Mouse (Mus musculus) limb, embryonic 14.5 days (tissue): Measurements from ENCODE around the gene Nup54. TPM values are rescaled to one million over a fixed set of nuclear protein-coding genes. Genes with fewer than 3 reads are reported as not detected.

Source experiments
- ATAC-seq: fragments of 200-750 bp; cut with Nextera tagmentation; 2 replicates; pipeline ENCODE4 v1.8.0; 2017; ENCODE audit warnings: low read depth, moderate number of reproducible peaks, moderate TSS enrichment; ENCODE audit not compliant: low FRiP score
- DNase-seq: peaks from one replicate; pipeline ENCODE4 v3.0.0-alpha.2; 2015; ENCODE audit warnings: low spot score
- H3K27ac ChIP-seq: fragments of 300-500 bp; sonication (generic); replicated peaks from 2 replicates; pipeline ENCODE4 v1.5.1; 2014; ENCODE audit warnings: low read depth, mild to moderate bottlenecking, low read length, moderate library complexity, mixed read lengths
- H3K27me3 ChIP-seq: fragments of 300-500 bp; sonication (generic); 2 replicates; pipeline ENCODE4 v1.6.1; 2014; ENCODE audit warnings: low read length, mixed read lengths; ENCODE audit not compliant: control insufficient read depth, insufficient read depth
- H3K36me3 ChIP-seq: fragments of 300-500 bp; sonication (generic); 2 replicates; pipeline ENCODE4 v1.6.1; 2014; ENCODE audit warnings: mild to moderate bottlenecking, low read length, moderate library complexity, mixed read lengths; ENCODE audit not compliant: control insufficient read depth, insufficient read depth
- H3K4me1 ChIP-seq: fragments of 300-500 bp; sonication (generic); 2 replicates; pipeline ENCODE4 v1.6.1; 2014; ENCODE audit warnings: antibody characterized with exemption, low read length, mixed read lengths; ENCODE audit not compliant: control insufficient read depth, insufficient read depth
- H3K4me2 ChIP-seq: fragments of 300-500 bp; sonication (generic); replicated peaks from 2 replicates; pipeline ENCODE4 v1.6.1; 2014; ENCODE audit warnings: low read depth, mild to moderate bottlenecking, low read length, moderate library complexity; ENCODE audit not compliant: severe bottlenecking
- H3K4me3 ChIP-seq: fragments of 300-500 bp; sonication (generic); replicated peaks from 2 replicates; pipeline ENCODE4 v1.5.1; 2014; ENCODE audit warnings: low read length
- H3K9ac ChIP-seq: fragments of 300-500 bp; sonication (generic); 2 replicates; pipeline ENCODE4 v1.6.1; 2014; ENCODE audit warnings: mild to moderate bottlenecking, low read depth, low read length, moderate library complexity; ENCODE audit not compliant: severe bottlenecking
- H3K9me3 ChIP-seq: fragments of 300-500 bp; sonication (generic); 2 replicates; pipeline ENCODE4 v1.6.1; 2016; ENCODE audit warnings: low read length; ENCODE audit not compliant: control insufficient read depth
- POLR2A ChIP-seq: fragments of 200-500 bp; IDR thresholded peaks from 2 replicates; pipeline ENCODE4 v1.8.0; 2012; ENCODE audit warnings: inconsistent platforms, mild to moderate bottlenecking, moderate library complexity, borderline replicate concordance; ENCODE audit not compliant: insufficient read depth, insufficient read length; ENCODE audit errors: extremely low read depth
- WGBS: fragments of 180-500 bp; shearing (Covaris S2); extraction: QIAGEN DNeasy Blood & Tissue Kit; methylation state at CpG from one replicate; pipeline ENCODE4 v1.1.7; 2014; 5-methylcytosine and 5-hydroxymethylcytosine counted together
- polyA plus RNA-seq, 2 experiments: library from polyadenylated mRNA; depleted of rRNA in 1 of 2; stranded (reverse) in 1 of 2; unstranded in 1 of 2; fragments of >200 nt; fragmentation: Nextera tagmentation in 1 of 2; extraction: Ambion mirVana in 1 of 2; gene quantifications; 2 replicates each; pipeline versions ENCODE4 v1.2.1 to v1.2.3; 2012 to 2014

Gene Nup54
- polyA plus RNA-seq, 2 experiments: 46.6 to 48.6 TPM

- no peak overlapping the region for H3K4me2 ChIP-seq
- DNase-seq: peak; percentile 14
- H3K4me3 ChIP-seq: no peak overlapping the region
- H3K36me3 ChIP-seq: no peaks in the 10 kb centered on the region
- 0 out of 2 replicates have a peak, but pooled peaks cover 3% of the 10 kb centered on the region for H3K4me1 ChIP-seq
- no peaks in the 10 kb centered on the region for H3K9me3 ChIP-seq
- no peaks in the 10 kb centered on the region for H3K27me3 ChIP-seq
- no peak for TF ChIP-seq POLR2A
- no peak overlapping the region for H3K9ac ChIP-seq
- 62% methylated on average over 14 of the region's 14 CpGs for WGBS
- 0 out of 2 replicates have a peak overlapping the region, but pooled peaks have one; percentile 28 for H3K27ac ChIP-seq
- no peak; the same call in 1 of the 2 replicates for ATAC-seq
These were observed 63.5 kb downstream of the Nup54 start for GRCm38 (mm10) chr5:92371361-92371976.

GRCm38 (mm10) chr5:92370891-92371290 lies 64.1 kb downstream of the Nup54 start:
- Histone ChIP-seq H3K4me1 (0 out of 2 replicates have a peak, but pooled peaks cover 3% of the 10 kb centered on the region), H3K4me3 (no peak overlapping the region), H3K27ac (0 out of 2 replicates have a peak overlapping the region, but pooled peaks have one; percentile 14), H3K36me3 (no peaks in the 10 kb centered on the region), H3K27me3 (no peaks in the 10 kb centered on the region), H3K4me2 (no peak overlapping the region), H3K9ac (no peak overlapping the region), H3K9me3 (no peaks in the 10 kb centered on the region)
- WGBS: 71% methylated on average over 6 of the region's 6 CpGs
- DNase-seq (no peak), ATAC-seq (no peak)
- TF ChIP-seq POLR2A: no peak

- Histone ChIP-seq H3K9me3 (no peaks in the 10 kb centered on the region), H3K4me3 (no peak overlapping the region), H3K27ac (no peak overlapping the region), H3K4me2 (no peak overlapping the region), H3K36me3 (no peaks in the 10 kb centered on the region), H3K4me1 (0 out of 2 replicates have a peak, but pooled peaks cover 3% of the 10 kb centered on the region), H3K27me3 (no peaks in the 10 kb centered on the region), H3K9ac (no peak overlapping the region)
- WGBS: 67% methylated on average over 6 of the region's 6 CpGs
- no peak for DNase-seq
- no peak for TF ChIP-seq POLR2A
- ATAC-seq: no peak
These were observed 64.6 kb downstream of the Nup54 start for GRCm38 (mm10) chr5:92370392-92370791.

GRCm38 (mm10) chr5:92369151-92369994 lies 65.6 kb downstream of the Nup54 start:
- H3K27me3 ChIP-seq: no peaks in the 10 kb centered on the region
- H3K9ac ChIP-seq: no peak overlapping the region
- DNase-seq: peak; percentile 21
- H3K4me1 ChIP-seq: 0 out of 2 replicates have a peak, but pooled peaks cover 3% of the 10 kb centered on the region
- 0 out of 2 replicates have a peak, but pooled peaks have one; percentile 31 for ATAC-seq
- no peaks in the 10 kb centered on the region for H3K36me3 ChIP-seq
- H3K4me3 ChIP-seq: no peak overlapping the region
- no peak overlapping the region for H3K27ac ChIP-seq
- WGBS: 53% methylated on average over 13 of the region's 13 CpGs
- TF ChIP-seq POLR2A: no peak
- H3K4me2 ChIP-seq: no peak overlapping the region
- H3K9me3 ChIP-seq: no peaks in the 10 kb centered on the region

- no peak for TF ChIP-seq POLR2A
- DNase-seq (peak; percentile 38), ATAC-seq (no peak)
- no peaks in the 10 kb centered on the region for H3K9me3 ChIP-seq
- H3K27me3 ChIP-seq: no peaks in the 10 kb centered on the region
- no peak overlapping the region for H3K4me3 ChIP-seq
- 0 out of 2 replicates have a peak, but pooled peaks cover 3% of the 10 kb centered on the region for H3K4me1 ChIP-seq
- H3K36me3 ChIP-seq: no peaks in the 10 kb centered on the region
- 47% methylated on average over 10 of the region's 10 CpGs for WGBS
- no peak overlapping the region for H3K27ac ChIP-seq
- no peak overlapping the region for H3K9ac ChIP-seq
- H3K4me2 ChIP-seq: no peak overlapping the region
These were observed 66.6 kb downstream of the Nup54 start for GRCm38 (mm10) chr5:92368392-92368791.
